Mouse (Mus musculus): ENCODE measurements around the gene Top2a. TPM values are rescaled to one million over a fixed set of nuclear protein-coding genes. Genes with fewer than 3 reads are reported as not detected.

Gene Top2a
- polyA plus RNA-seq, 1 experiment: 674 TPM

DNA sequence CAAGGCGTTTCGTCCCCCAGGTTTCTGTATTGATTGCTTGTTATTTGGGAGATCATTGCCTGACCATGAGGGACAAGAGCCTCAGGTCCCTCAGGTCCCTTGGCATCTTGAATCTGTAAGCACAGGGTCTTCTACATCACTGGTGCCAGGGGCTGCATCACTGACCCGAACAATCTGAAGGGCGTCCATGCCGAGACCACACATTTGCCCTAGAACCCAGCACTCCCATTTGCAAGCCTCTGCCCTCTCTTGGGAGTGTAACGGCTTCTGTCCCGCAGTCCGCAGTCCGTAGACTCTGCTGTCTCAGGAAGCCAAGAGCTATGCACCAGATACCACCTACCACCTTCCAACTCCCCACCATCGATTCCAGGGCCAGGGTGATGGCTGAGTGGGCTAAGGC, 67.6 kb downstream of the Top2a start:
- no peaks in the 10 kb centered on the region for H3K9me3 ChIP-seq (replicated peaks; ENCODE audit: control insufficient read depth, insufficient read depth, low read length, poor library complexity, severe bottlenecking)
- H3K9ac ChIP-seq (ENCODE audit: low read depth, poor library complexity, severe bottlenecking): no peak overlapping the region
- TF ChIP-seq EP300 (IDR thresholded peaks at IDR 0.05; ENCODE audit: insufficient read depth, low read depth, low read length) (no peak), CTCF (IDR thresholded peaks at IDR 0.05; ENCODE audit: low read depth, low read length) (no peak), POLR2A (IDR thresholded peaks at IDR 0.05; ENCODE audit: insufficient read depth, low read length) (no peak)
- no peaks in the 10 kb centered on the region for H3K27me3 ChIP-seq (ENCODE audit: control insufficient read depth, insufficient read depth, low read length, poor library complexity, severe bottlenecking)
- H3K36me3 ChIP-seq (ENCODE audit: control insufficient read depth, insufficient read depth, low read length, poor library complexity, severe bottlenecking): no peaks in the 10 kb centered on the region
- H3K4me3 ChIP-seq (ENCODE audit: low read depth, low read length): no peak overlapping the region
- peaks cover 4% of the 10 kb centered on the region for H3K4me1 ChIP-seq (ENCODE audit: control insufficient read depth, insufficient read depth, low read length)
- H3K27ac ChIP-seq (ENCODE audit: insufficient read depth, low read length): 0 out of 2 replicates have a peak overlapping the region, but pooled peaks have one; percentile 23

DNA sequence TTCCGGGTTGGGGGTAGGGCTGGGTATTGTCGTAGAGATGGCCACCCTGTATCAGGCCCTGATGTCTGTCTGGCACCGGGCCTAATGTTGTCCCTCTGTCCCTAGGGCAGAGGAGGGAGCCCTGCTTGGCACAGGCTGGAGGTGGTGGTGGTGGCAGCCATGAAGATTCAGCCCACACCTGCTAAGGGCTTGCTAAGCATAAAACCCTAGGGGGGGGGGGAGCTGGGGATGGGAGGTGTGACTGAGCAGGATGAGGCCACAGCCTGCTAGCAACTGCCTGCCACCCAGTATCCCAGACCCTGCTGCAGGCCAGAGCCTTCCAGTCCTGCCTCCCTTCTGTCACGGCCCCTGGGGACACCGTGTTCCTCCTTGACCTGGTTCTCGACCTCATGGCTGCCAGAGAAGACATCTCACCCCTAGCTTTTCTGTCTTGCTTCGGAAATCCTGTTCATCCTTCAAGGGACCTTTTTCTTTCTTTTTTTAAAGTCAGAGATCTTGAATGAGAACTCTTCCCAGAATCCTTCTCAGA, 68.2 kb downstream of the Top2a start:
- Histone ChIP-seq H3K27me3 (ENCODE audit: control insufficient read depth, insufficient read depth, low read length, poor library complexity, severe bottlenecking) (no peaks in the 10 kb centered on the region), H3K4me3 (ENCODE audit: low read depth, low read length) (no peak overlapping the region), H3K27ac (ENCODE audit: insufficient read depth, low read length) (peak overlapping the region; percentile 62), H3K9me3 (replicated peaks; ENCODE audit: control insufficient read depth, insufficient read depth, low read length, poor library complexity, severe bottlenecking) (no peaks in the 10 kb centered on the region), H3K36me3 (ENCODE audit: control insufficient read depth, insufficient read depth, low read length, poor library complexity, severe bottlenecking) (no peaks in the 10 kb centered on the region), H3K9ac (ENCODE audit: low read depth, poor library complexity, severe bottlenecking) (peak overlapping the region; percentile 36), H3K4me1 (ENCODE audit: control insufficient read depth, insufficient read depth, low read length) (peaks cover 4% of the 10 kb centered on the region)
- TF ChIP-seq POLR2A (IDR thresholded peaks at IDR 0.05; ENCODE audit: insufficient read depth, low read length): no peak
- no peak for TF ChIP-seq EP300 (IDR thresholded peaks at IDR 0.05; ENCODE audit: insufficient read depth, low read depth, low read length)
- no peak for TF ChIP-seq CTCF (IDR thresholded peaks at IDR 0.05; ENCODE audit: low read depth, low read length)

- peaks cover 4% of the 10 kb centered on the region for H3K4me1 ChIP-seq (ENCODE audit: control insufficient read depth, insufficient read depth, low read length)
Observed at GRCm38 (mm10) chr11:98954801-98955706, 68.9 kb downstream of the Top2a start.

DNA sequence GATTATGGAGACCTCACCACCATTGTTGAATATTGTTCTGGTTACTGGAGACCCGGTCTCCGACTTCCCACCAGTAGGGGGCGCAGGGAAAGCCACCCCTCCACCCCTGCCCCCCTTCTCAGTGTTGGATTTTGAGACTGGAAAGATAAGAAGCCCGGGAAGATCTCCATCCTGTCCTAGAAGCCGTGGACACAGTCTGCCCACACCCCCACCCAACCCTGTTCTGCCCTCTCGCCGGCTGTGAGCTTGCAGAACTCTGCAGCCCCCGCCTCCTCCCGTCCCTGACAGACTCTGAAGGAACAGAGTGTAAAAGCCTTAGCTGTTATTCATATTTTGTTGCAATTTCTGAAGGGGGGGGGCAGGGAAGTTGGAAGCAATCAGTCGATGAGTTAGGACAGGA, 69.6 kb downstream of the Top2a start:
- Histone ChIP-seq H3K9me3 (replicated peaks; ENCODE audit: control insufficient read depth, insufficient read depth, low read length, poor library complexity, severe bottlenecking) (no peaks in the 10 kb centered on the region), H3K27ac (ENCODE audit: insufficient read depth, low read length) (peak overlapping the region; percentile 93), H3K27me3 (ENCODE audit: control insufficient read depth, insufficient read depth, low read length, poor library complexity, severe bottlenecking) (no peaks in the 10 kb centered on the region), H3K4me3 (ENCODE audit: low read depth, low read length) (peak overlapping the region; percentile 11; the same call in 1 of the 2 replicates), H3K9ac (ENCODE audit: low read depth, poor library complexity, severe bottlenecking) (peak overlapping the region; percentile 27), H3K36me3 (ENCODE audit: control insufficient read depth, insufficient read depth, low read length, poor library complexity, severe bottlenecking) (0 out of 2 replicates have a peak, but pooled peaks cover 3% of the 10 kb centered on the region), H3K4me1 (ENCODE audit: control insufficient read depth, insufficient read depth, low read length) (peaks cover 4% of the 10 kb centered on the region)
- TF ChIP-seq EP300 (IDR thresholded peaks at IDR 0.05; ENCODE audit: insufficient read depth, low read depth, low read length): no peak
- peak; percentile 65 for TF ChIP-seq CTCF (IDR thresholded peaks at IDR 0.05; ENCODE audit: low read depth, low read length)
- no peak for TF ChIP-seq POLR2A (IDR thresholded peaks at IDR 0.05; ENCODE audit: insufficient read depth, low read length)

More at GRCm38 (mm10) chr11:98954801-98955706, 68.9 kb downstream of the Top2a start:
- Histone ChIP-seq H3K36me3 (ENCODE audit: control insufficient read depth, insufficient read depth, low read length, poor library complexity, severe bottlenecking) (0 out of 2 replicates have a peak, but pooled peaks cover 3% of the 10 kb centered on the region), H3K9me3 (replicated peaks; ENCODE audit: control insufficient read depth, insufficient read depth, low read length, poor library complexity, severe bottlenecking) (no peaks in the 10 kb centered on the region), H3K27ac (ENCODE audit: insufficient read depth, low read length) (peak overlapping the region; percentile 93), H3K9ac (ENCODE audit: low read depth, poor library complexity, severe bottlenecking) (peak overlapping the region; percentile 36), H3K27me3 (ENCODE audit: control insufficient read depth, insufficient read depth, low read length, poor library complexity, severe bottlenecking) (no peaks in the 10 kb centered on the region), H3K4me3 (ENCODE audit: low read depth, low read length) (peak overlapping the region; percentile 26)
- TF ChIP-seq CTCF (IDR thresholded peaks at IDR 0.05; ENCODE audit: low read depth, low read length) (no peak), EP300 (IDR thresholded peaks at IDR 0.05; ENCODE audit: insufficient read depth, low read depth, low read length) (peak; percentile 95)

DNA sequence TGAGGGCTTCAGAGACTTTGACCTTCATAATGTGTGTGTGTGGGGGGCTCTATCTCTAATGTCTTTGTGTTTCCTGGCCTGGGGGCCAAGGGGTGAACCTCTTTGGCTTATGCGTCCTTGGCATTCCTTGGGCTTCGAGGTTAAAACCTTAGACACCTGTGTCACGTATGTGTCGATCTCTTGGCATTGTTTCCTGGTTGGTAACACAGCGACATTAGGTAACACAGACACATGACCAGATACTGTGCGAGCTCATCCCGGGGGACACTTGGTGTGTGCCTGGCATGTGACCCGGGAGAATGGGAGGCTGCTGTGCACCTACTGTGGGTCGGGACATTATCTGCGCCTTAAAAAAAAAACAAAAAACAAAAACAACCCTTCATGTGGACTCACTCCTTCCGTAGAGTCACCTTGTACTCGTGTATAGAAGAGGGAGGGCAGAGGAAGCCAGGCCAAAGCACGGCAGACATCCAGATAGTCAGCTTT, 70.1 kb downstream of the Top2a start:
- peak overlapping the region; percentile 27 for H3K9ac ChIP-seq (ENCODE audit: low read depth, poor library complexity, severe bottlenecking)
- no peaks in the 10 kb centered on the region for H3K9me3 ChIP-seq (replicated peaks; ENCODE audit: control insufficient read depth, insufficient read depth, low read length, poor library complexity, severe bottlenecking)
- 0 out of 2 replicates have a peak, but pooled peaks cover 3% of the 10 kb centered on the region for H3K36me3 ChIP-seq (ENCODE audit: control insufficient read depth, insufficient read depth, low read length, poor library complexity, severe bottlenecking)
- TF ChIP-seq EP300 (IDR thresholded peaks at IDR 0.05; ENCODE audit: insufficient read depth, low read depth, low read length) (no peak), CTCF (IDR thresholded peaks at IDR 0.05; ENCODE audit: low read depth, low read length) (no peak), POLR2A (IDR thresholded peaks at IDR 0.05; ENCODE audit: insufficient read depth, low read length) (no peak)
- no peak overlapping the region for H3K4me3 ChIP-seq (ENCODE audit: low read depth, low read length)
- H3K27ac ChIP-seq (ENCODE audit: insufficient read depth, low read length): peak overlapping the region; percentile 44
- H3K4me1 ChIP-seq (ENCODE audit: control insufficient read depth, insufficient read depth, low read length): peaks cover 4% of the 10 kb centered on the region
- H3K27me3 ChIP-seq (ENCODE audit: control insufficient read depth, insufficient read depth, low read length, poor library complexity, severe bottlenecking): no peaks in the 10 kb centered on the region

Measured in ES-Bruce4 (cell line).